Mouse (Mus musculus) kidney, adult 9 months (tissue): ENCODE results near the gene Plekhg2.

ENCODE experiments used
- DNase-seq: peaks from one replicate; pipeline ENCODE4 v3.0.0; 2022

Plekhg2 gene

DNA sequence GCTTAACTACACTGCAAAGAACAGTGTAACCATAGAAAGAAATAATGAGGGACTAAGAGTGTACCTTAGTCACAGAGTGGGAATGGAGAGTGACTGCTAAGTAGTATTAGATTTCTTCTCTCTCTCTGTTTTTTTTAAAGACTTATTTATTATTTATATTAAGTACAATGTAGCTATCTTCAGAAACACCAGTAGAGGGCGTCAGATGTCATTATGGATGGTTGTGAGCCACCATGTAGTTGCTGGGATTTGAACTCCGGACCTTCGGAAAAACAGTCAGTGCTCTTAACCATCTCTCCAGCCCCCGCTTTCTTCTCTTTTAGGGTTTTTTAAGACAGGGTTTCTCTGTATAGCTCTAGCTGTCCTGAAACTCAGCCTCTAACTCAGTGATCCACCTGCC, 45.9 kb downstream of the Plekhg2 start:
- DNase-seq, result no peak

DNA sequence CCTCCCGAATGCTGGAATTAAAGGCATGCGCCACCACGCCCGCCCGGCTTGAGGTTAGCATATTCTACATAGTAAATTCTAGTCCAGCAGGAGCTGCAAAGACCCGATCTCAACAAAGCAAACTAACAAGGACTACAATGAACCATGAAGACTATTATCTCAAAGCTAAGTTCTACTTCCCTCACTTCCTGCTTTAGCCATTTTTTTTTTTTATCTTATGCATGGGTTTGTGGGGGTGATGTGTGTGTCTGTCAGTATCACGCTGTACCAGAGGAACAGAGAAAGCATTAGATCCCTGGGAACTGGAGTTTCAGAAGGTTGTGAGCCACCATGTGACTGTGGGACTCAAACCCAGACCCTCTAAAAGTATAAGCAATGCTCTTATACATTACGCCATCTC, 47.1 kb downstream of the Plekhg2 start:
- no peak for DNase-seq

DNA sequence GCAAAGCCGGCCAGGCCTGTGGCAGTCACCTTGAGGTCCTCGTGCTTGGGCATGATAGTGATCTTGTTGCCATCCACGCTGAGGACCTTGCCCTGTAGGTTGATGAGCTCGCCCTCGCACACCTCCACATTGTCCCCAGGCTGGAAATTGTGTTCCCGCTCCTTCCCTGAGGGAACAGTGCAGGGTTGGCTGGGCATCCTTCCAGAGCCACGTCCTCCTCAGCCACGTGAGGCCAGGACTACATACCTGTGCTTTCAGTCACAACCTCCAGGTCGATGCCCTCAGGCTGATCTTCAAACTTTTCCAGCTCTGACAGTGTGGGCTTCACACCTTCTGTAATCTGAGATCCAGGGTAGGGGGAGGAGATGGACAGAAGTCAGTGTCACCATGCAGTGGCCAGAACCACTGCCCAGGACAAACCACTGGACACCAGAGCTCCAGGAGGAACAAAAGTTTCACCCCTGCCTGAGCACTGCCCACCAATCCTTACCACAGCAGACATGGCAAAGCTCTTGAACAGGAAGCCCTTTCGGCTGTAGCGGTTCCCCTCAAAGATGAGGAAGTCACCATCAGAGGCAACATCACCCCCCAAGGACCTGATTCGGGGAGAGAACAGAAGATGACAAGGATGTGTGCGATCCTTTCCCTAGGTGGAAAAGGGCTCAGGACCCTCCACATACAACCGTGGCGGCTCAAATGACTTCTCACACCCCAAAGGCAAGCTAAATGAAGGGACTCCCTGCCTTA, 50.3 kb downstream of the Plekhg2 start:
- peak; percentile 65 for DNase-seq

- no peak for DNase-seq
Measured at GRCm38 (mm10) chr7:28318714-28319113, 53.7 kb downstream of the Plekhg2 start.

GRCm38 (mm10) chr7:28318036-28318435, 54.4 kb downstream of the Plekhg2 start:
- no peak for DNase-seq

- peak; percentile 98 for DNase-seq
Measured at GRCm38 (mm10) chr7:28311926-28312543, 60.4 kb downstream of the Plekhg2 start, which contains the start of gene Timm50. Gene Timm50 (minus strand): TSS chr7:28312072.

DNA sequence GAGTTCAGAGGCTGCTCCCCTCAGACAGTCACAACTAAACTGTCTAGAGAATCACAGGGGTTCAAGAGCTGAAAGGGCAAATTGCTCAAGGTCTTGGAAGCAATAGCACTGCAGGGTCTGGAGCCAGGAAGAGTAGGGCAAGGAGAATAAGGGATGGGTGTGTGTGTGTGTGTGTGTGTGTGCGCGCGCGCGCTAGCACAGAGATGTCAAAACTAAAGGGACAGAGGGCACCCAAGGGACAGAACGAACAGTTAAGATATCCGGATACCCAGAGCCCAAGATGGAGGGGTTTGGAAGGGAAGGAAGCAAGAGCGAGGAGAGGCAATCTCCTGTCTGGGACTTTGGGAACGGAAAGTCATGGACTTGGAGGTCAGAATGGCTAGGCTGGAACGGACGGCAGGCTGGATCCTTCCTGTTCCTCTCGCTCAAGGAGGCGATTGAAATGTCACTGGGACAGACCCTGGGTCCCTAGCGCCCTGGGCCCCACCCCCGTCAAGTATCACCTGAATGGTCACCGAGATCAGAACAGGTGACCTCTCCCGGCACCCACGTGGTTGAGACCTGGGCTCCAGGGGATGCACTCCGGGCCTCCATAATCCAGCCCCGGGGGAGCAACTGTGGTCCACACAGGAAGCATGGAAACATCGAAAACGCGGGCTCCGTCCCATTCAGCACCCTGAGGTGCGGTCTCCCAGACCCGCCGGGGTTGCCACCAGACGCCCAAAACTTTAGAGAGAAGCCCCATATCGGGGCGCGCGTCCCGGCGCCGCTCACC, 61.1 kb downstream of the Plekhg2 start:
- no peak for DNase-seq

DNA sequence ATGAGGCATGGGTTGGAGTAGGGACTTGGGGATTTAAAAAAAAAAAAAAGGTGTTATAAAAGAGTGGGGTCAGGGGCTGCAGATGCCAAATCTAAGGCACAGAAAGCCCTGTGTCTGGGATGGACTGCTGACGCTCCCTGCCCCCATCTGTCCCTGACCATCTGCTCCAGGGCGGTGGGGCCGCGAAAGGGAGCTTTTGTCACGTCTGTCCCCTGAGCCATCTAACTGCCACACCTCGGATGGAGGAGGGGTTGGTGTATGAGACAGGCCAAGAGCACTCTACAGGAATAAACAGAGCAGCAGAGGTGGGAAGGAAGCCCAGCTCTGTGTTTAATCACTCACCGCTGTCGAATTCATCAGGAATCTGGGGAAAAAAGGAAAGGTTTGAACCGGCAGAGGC, 62.7 kb downstream of the Plekhg2 start:
- DNase-seq, result no peak
